Mouse (Mus musculus) cerebellum, postnatal 10 days (tissue): ENCODE measurements around the gene Ipo8.

Experiments used
- DNase-seq, 2 experiments: peaks; one replicate each; pipeline ENCODE4 v3.0.0; 2021; ENCODE audit warnings: mixed read lengths in 2 of 2

Ipo8 gene

GRCm38 (mm10) chr6:148830748-148831727, at the start of gene Ipo8:
Gene Ipo8 (minus strand): TSS chr6:148831467.
- peak; percentile 93 to 96 for DNase-seq

DNA sequence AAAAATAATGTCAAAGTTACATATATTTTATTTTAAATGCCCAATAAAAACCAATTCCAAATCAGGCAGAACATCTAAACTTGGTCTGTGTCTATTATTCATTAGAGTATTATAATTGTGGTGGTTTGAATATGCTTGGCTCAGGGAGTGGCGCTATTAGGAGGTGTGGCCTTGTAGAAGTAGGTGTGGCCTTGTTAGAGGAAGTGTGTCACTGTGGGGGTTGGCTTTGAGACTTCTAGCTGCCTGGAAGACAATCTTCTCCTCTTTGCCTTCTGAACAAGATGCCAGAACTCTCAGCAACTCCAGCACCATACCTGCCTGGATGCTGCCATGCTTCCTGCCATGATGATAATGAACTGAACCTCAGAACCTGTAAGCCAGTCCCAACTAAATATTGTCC, 42.6 kb upstream of the Ipo8 start:
- no peak for DNase-seq

GRCm38 (mm10) chr6:148845629-148846028, 14.4 kb upstream of the Ipo8 start:
- DNase-seq: no peak

- no peak for DNase-seq
Observed at GRCm38 (mm10) chr6:148841760-148842159, 10.5 kb upstream of the Ipo8 start.

- DNase-seq: no peak
Observed at GRCm38 (mm10) chr6:148838460-148838859, 7.2 kb upstream of the Ipo8 start.

GRCm38 (mm10) chr6:148831728-148832121, 458 bp upstream of the Ipo8 start:
- DNase-seq: peak in 1 of 2 experiments; percentile 7

- no peak for DNase-seq
Observed at GRCm38 (mm10) chr6:148830355-148830747, 916 bp downstream of the Ipo8 start.

- no peak for DNase-seq
Observed at GRCm38 (mm10) chr6:148826119-148826518, 5.1 kb downstream of the Ipo8 start.

DNA sequence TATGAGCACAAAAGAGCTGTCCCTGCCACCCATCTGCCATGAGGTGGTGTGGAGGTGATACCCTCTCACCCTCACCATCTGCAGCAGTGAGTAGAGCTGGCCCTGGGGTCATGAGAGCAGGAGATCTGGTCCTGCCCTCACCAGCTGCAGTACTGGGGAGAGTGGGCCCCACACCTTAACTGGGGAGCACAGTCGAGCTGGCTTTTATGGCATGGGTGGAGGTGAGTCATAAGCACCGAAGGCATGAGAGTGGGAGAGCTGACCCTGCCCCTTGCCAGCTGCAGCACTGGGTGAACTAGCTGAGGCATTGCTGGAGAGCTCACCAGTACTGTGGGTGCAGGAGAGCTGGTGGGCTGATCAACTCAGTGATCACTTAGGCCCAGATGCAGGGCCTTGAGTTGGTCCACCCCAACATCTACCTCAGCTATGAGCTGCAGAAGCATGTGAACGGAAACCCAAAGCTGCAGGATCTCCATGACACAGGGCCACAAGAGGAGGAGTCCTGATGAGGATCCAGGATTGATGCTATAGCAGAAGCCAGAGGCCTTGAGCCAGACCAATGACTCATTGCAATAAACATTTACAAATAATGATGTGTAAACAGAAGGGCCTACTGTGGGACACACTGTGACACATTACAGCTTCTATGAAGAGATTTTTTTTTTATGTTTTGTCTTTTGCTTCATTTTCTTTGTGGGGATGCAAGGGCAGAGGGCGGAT, 12.5 kb downstream of the Ipo8 start:
- DNase-seq: no peak

GRCm38 (mm10) chr6:148816751-148817150, 14.5 kb downstream of the Ipo8 start:
- no peak for DNase-seq

DNA sequence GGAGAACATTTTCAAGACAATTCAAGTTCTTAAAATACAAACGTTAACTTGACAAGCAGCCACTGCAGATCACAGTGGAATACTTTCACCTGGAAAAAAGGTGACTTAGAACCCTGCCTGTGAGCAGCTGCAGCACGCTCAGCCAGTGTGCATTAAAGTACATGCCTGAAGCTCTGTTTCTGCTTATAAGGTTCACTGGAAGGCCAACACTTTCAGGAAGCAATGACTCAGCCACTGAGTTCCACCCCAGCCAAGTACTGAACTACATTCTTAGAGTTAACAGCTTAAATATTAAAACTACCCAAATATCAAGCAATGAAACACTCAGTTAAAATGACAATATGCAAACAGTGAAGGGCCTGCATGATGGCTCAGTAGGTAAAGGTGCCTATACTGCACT, 20.1 kb downstream of the Ipo8 start:
- DNase-seq: no peak

- DNase-seq: peak in 1 of 2 experiments; percentile 4
Observed at GRCm38 (mm10) chr6:148799773-148800172, 31.5 kb downstream of the Ipo8 start.

- no peak for DNase-seq
Observed at GRCm38 (mm10) chr6:148795145-148795544, 36.1 kb downstream of the Ipo8 start.

- no peak for DNase-seq
Observed at GRCm38 (mm10) chr6:148789010-148789673, 42.1 kb downstream of the Ipo8 start.

GRCm38 (mm10) chr6:148786186-148786585, 45.1 kb downstream of the Ipo8 start:
- no peak for DNase-seq

- no peak for DNase-seq
Observed at GRCm38 (mm10) chr6:148784418-148784817, 46.8 kb downstream of the Ipo8 start.

DNA sequence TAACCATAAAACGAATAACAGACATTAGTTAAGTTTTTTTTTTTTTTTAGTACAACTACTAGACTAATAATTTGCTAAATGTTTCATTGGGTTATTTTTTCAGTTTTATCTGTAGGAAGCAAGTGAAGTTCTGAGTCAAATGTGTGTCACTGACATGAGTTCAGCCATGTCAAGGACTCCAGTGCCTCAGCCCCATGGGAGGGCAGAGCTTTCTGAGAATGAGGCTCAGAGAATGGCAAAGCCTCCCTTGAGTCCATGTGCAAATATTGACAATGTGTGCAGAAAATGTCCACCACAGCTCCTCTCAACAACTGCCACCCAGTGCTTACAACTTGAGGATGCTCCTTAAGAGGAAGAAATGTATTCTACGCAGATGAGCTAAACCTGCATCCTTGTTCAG, 55.0 kb downstream of the Ipo8 start:
- DNase-seq: no peak

- DNase-seq: no peak
Observed at GRCm38 (mm10) chr6:148771423-148771822, 59.8 kb downstream of the Ipo8 start.

- peak in 1 of 2 experiments; percentile 6 for DNase-seq
Observed at GRCm38 (mm10) chr6:148768419-148768818, 62.8 kb downstream of the Ipo8 start.

DNA sequence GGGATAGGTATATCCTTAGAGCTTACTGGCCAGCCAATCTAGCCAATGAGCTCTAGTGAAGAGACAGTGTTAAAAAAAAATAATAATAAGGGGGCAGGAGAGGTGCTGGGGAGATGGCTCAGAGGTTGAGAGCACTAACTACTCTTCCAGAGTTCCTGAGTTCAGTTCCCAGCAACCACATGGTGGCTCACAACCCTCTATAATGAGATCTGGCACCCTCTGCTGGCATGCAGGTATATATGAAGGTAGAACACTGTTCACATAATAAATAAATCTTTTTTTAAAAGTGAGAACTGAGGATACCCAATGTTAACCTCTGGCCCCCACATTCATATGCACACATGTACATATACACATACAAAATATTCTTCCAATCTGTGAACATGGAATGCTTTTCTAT, 64.0 kb downstream of the Ipo8 start:
- no peak for DNase-seq

GRCm38 (mm10) chr6:148761967-148762712, 69.1 kb downstream of the Ipo8 start:
- DNase-seq: no peak

DNA sequence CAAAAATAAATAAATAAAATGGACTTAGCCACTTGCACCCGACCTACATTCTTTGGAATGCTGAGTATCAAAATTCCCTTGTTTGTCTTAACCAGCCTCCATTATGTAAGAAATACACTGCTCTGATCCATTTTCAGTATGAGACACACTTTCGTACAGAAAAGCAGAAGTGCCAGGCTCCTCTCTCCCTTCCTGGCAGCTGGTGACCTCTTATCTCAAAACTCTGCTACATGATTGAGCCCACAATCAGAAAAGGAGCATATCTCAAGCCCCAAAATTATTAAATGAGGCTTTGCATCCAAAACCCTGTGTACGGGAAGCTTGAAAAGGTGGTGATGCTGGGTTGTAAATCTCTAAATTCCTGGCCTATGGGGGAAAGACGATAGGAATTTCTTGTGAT, 69.8 kb downstream of the Ipo8 start:
- no peak for DNase-seq

DNA sequence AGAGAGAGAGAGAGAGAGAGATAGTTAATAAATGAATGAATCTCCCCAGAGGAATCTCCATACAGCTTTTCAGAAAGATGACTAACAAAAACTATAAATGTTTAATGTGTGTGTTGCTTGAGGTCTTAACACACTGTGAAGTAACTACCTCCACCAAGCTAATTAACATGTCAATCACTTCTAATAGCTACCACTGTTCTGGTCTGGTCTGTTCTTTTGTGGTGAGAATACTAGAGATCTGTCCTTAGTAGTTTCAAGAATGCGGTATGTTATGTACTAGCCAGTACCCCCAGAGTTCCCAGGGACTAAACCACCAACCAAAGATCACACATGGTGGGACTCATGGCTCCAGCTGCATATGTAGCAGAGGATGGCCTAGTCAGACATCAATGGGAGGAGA, 74.7 kb downstream of the Ipo8 start:
- DNase-seq: no peak
